Mouse (Mus musculus) ES-E14 (cell line): ENCODE measurements at regions not wholly inside any gene's neighbourhood (a gene's known extent, or its start where the extent isn't known, plus 50 kb on each side); places are given as distances from the start of the nearest gene placed in this dataset.

Source experiments
- DNase-seq: peaks from one replicate; pipeline ENCODE4 v3.0.0-alpha.2; 2013; ENCODE audit warnings: low read depth, low spot score
- H3K27ac ChIP-seq: 2 replicates; pipeline ENCODE4 v1.5.1; 2012; ENCODE audit warnings: low read depth, mild to moderate bottlenecking, low read length, moderate library complexity, mixed read lengths; ENCODE audit not compliant: poor library complexity, insufficient read depth, severe bottlenecking
- H3K36me3 ChIP-seq: 2 replicates; pipeline ENCODE4 v1.6.1; 2012; ENCODE audit warnings: mild to moderate bottlenecking, low read length, moderate library complexity, mixed read lengths; ENCODE audit not compliant: control insufficient read depth, poor library complexity, insufficient read depth, severe bottlenecking
- H3K4me1 ChIP-seq, 2 experiments: fragments of 150-350 bp in 1 of 2; sonication (generic) in 1 of 2; 2 replicates each; pipeline ENCODE4 v1.6.1; 2012; ENCODE audit warnings: low read length in 2 of 2, mild to moderate bottlenecking in 1 of 2, mixed read lengths in 1 of 2; ENCODE audit not compliant: control insufficient read depth in 2 of 2, insufficient read depth in 2 of 2, poor library complexity in 1 of 2
- H3K4me3 ChIP-seq, 2 experiments: fragments of 150-350 bp in 1 of 2; sonication (generic) in 1 of 2; 2 replicates each; pipeline ENCODE4 v1.5.1; 2012; ENCODE audit warnings: low read length in 2 of 2, low read depth in 1 of 2, mild to moderate bottlenecking in 1 of 2, mixed read lengths in 1 of 2; ENCODE audit not compliant: insufficient read depth in 1 of 2, poor library complexity in 1 of 2, severe bottlenecking in 1 of 2
- H3K9ac ChIP-seq: 2 replicates; pipeline ENCODE4 v1.6.1; 2012; ENCODE audit warnings: low read depth, mild to moderate bottlenecking, low read length, mixed read lengths; ENCODE audit not compliant: poor library complexity, insufficient read depth, severe bottlenecking
- H3K9me3 ChIP-seq: fragments of 150-350 bp; sonication (generic); 2 replicates; pipeline ENCODE4 v1.6.1; 2012; ENCODE audit warnings: low read depth, mild to moderate bottlenecking, low read length; ENCODE audit not compliant: control insufficient read depth, insufficient read depth
- CHD2 ChIP-seq: IDR thresholded peaks from 2 replicates; pipeline ENCODE4 v1.6.1; 2014; ENCODE audit warnings: mild to moderate bottlenecking, low read depth, low read length, inconsistent platforms
- HCFC1 ChIP-seq: IDR thresholded peaks from 2 replicates; pipeline ENCODE4 v1.6.1; 2012; ENCODE audit warnings: low read length, inconsistent platforms, borderline replicate concordance; ENCODE audit not compliant: insufficient read depth
- MAFK ChIP-seq: IDR thresholded peaks from 2 replicates; pipeline ENCODE4 v1.6.1; 2014; ENCODE audit warnings: mild to moderate bottlenecking, low read depth, low read length, inconsistent platforms; ENCODE audit not compliant: insufficient read depth
- ZC3H11A ChIP-seq: IDR thresholded peaks from 2 replicates; pipeline ENCODE4 v1.6.1; 2012; ENCODE audit warnings: low read depth, mild to moderate bottlenecking, inconsistent platforms, low read length, borderline replicate concordance
- ZNF384 ChIP-seq: IDR thresholded peaks from 2 replicates; pipeline ENCODE4 v1.6.1; 2012; ENCODE audit warnings: low read depth, low read length, inconsistent platforms
- in situ Hi-C, 2 experiments: fragments of 600-800 bp; cut with MboI; formaldehyde crosslinking; loops; one replicate each; pipeline ENCODE4 v1.15.1; 2025; ENCODE audit warnings: low sequenced_read_pairs in 2 of 2, inconsistent platforms in 1 of 2; ENCODE audit not compliant: unreplicated experiment in 2 of 2

DNA sequence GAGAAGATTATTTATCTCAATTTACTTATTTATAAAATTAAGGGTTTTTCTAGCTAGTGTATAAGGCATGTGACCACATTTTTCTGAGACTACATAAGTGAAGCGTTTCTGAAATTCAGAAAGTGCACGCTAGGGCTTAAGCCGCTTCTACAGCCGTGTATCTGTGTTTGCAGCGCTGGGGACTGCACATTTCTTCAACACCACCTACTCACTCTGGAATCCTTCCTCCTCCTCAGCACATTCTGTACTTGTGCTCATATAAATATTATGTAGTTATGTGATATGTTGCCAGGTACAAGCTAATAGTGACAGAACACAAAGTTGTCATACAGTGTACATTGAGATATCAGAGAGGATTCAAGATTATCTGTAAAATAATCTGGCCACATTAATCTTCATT lies 251.0 kb upstream of the Slc30a5 start:
- Histone ChIP-seq H3K9ac (no peak overlapping the region), H3K4me3 (no peak overlapping the region), H3K36me3 (no peaks in the 10 kb centered on the region), H3K27ac (no peak overlapping the region), H3K9me3 (no peaks in the 10 kb centered on the region), H3K4me1 (no peaks in the 10 kb centered on the region)
- no peak for DNase-seq
- in situ Hi-C loops, result no loop called here
- no peak for TF ChIP-seq ZC3H11A
- no peak for TF ChIP-seq MAFK
- TF ChIP-seq HCFC1, result no peak
- TF ChIP-seq ZNF384, result no peak
- TF ChIP-seq CHD2, result no peak

DNA sequence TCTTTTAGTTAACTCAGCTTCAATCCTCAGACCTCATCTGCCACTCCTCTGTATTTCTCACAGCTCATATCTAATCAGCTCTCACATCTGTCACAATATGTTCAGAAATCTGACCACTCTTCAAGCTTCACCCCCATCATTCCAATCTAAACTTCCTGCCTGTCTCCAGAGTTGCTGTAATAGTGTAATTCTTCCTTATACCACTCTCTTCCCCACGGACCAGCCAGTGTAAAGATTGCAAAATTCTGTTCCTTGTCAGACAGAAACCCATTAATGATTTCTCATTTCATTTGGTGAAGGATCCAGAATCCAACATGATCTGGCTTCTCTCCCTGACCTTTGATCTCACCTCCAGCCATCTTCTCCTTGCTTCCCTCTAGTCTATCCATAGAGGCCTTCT lies 250.2 kb upstream of the Slc30a5 start:
- Histone ChIP-seq H3K9ac (no peak overlapping the region), H3K4me1 (no peaks in the 10 kb centered on the region), H3K4me3 (no peak overlapping the region), H3K36me3 (no peaks in the 10 kb centered on the region), H3K9me3 (no peaks in the 10 kb centered on the region), H3K27ac (no peak overlapping the region)
- in situ Hi-C loops, result no loop called here
- no peak for TF ChIP-seq ZC3H11A
- no peak for TF ChIP-seq MAFK
- no peak for TF ChIP-seq HCFC1
- TF ChIP-seq CHD2, result no peak
- TF ChIP-seq ZNF384, result no peak
- DNase-seq, result no peak

DNA sequence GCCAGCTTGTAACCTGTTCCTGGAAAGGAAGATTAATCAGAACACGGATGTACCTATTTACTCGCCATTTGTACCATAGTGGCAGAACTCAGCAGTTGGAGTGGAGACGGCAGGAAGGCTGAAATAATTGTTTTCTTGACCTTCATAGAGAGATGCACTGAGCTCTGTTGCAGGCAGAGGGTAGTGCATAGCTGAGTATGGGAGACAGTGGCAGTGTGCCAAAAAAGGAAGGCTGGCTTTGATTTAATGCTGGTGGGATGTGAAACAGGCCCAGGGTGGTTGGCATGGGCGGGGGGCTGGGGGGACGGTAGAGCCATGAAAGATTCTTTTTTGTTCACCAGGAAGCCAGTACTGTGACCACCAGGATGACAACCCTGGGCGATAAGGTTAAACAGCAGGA lies 235.3 kb upstream of the Slc30a5 start:
- H3K4me1 ChIP-seq, result no peaks in the 10 kb centered on the region
- H3K9me3 ChIP-seq, result no peaks in the 10 kb centered on the region
- H3K27ac ChIP-seq, result no peak overlapping the region
- TF ChIP-seq ZNF384 (no peak), ZC3H11A (no peak), HCFC1 (no peak)
- in situ Hi-C loops, result no loop called here
- H3K9ac ChIP-seq, result no peak overlapping the region
- no peaks in the 10 kb centered on the region for H3K36me3 ChIP-seq
- H3K4me3 ChIP-seq, result no peak overlapping the region
- no peak for DNase-seq

DNA sequence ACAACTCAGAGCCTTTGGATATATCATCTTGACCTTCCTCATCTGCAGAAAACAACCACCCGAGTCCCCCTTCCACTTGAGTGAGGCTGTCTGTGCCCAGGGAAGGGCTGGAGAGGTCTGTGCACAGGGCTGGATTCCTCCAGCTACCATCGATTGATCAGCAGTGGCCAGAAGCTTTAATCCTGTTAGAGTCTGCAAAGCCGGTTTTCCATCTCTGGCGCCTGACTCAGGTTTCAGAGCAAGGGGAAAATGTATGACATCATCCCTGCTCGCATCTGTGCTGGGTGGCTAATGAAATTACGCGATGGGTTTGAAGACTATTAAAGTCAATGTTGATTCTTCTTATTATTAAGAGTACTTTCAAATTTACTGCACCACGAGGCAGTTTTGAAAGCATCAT lies 229.4 kb upstream of the Slc30a5 start:
- H3K4me3 ChIP-seq, result no peak overlapping the region
- H3K4me1 ChIP-seq, result no peaks in the 10 kb centered on the region
- no peaks in the 10 kb centered on the region for H3K36me3 ChIP-seq
- no peak overlapping the region for H3K27ac ChIP-seq
- in situ Hi-C loops, result no loop called here
- H3K9me3 ChIP-seq, result no peaks in the 10 kb centered on the region
- no peak for TF ChIP-seq HCFC1
- no peak for TF ChIP-seq ZC3H11A
- no peak for TF ChIP-seq MAFK
- no peak for TF ChIP-seq ZNF384
- TF ChIP-seq CHD2, result no peak
- no peak for DNase-seq
- H3K9ac ChIP-seq, result no peak overlapping the region

DNA sequence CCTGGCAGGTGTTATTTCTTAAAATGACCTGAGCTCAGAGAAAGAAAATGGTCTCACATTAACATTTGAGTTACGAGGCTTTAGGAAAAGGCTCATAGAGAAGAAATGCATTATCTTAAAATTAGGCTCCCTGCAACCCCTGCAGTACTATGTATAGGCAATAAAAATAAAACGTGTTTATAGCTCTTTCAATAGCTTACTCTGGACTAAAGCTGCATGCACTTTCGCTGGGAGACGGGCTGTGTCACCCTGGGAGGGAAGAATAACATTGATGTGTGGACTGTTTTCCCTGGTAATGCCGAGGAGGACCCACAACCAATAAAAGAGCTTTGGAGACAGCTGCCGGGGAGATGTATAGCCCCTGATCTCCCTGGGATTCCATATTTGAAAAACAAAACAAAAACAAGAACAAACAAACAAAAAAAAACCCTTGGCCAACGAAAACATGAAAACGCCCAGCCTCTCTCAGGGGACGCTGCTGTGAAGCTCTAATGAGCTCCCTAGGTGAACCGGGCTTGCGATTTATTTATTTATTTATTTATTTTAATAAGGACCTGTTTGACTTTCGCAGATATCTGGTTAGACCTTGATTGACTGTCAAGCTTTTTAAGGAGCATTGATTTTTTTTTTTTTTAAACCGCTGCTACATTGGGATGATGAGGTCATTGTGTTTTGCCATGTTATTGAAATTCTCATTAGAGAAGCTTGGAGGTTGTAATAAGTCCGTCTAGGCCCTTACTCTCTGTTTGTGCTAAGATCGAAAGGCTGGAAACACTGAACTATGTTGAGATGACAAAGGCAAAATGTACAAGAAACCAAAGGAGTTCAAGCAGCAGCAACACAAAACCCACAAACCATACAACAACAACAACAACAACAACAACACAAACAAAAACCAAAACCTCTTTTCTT lies 228.3 kb upstream of the Slc30a5 start:
- no peak for DNase-seq
- no peaks in the 10 kb centered on the region for H3K4me1 ChIP-seq
- in situ Hi-C loops, result no loop called here

More for the DNA sequence above, 228.3 kb upstream of the Slc30a5 start:
- Histone ChIP-seq H3K36me3 (no peaks in the 10 kb centered on the region), H3K9me3 (no peaks in the 10 kb centered on the region), H3K9ac (no peak overlapping the region), H3K27ac (no peak overlapping the region), H3K4me3 (no peak overlapping the region)
- TF ChIP-seq HCFC1, result no peak
- TF ChIP-seq ZC3H11A, result no peak
- TF ChIP-seq ZNF384, result no peak
- TF ChIP-seq CHD2, result no peak
- TF ChIP-seq MAFK, result no peak
